Mouse (Mus musculus) testis, postnatal 10 days (tissue): ENCODE results near the gene R3hcc1l.
A peak's percentile ranks its signal among the peaks of the same experiment; 100 is the strongest.

ENCODE experiments used
- DNase-seq: peaks from one replicate; pipeline ENCODE4 v3.0.0; 2021; ENCODE audit warnings: low spot score

R3hcc1l gene

GRCm38 (mm10) chr19:42558701-42559100, 40.1 kb downstream of the R3hcc1l start:
- DNase-seq: no peak

DNA sequence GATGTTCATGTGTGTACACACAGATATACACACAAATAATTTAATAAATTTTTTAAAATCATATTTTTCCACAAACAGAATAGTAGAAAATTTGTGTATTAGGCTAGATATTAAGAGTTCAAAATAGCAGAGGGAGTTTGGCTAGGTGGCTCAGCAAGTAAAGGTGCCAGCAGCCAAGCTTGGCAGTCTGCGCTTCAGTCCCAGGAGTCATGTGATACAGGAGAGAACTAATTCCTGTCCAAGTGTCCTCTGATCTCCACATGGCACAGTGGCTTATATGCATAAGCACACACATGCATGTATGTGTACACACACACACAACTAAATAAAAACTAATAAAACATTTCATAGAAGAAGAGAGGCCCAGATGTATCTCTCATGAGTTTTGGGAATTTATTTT, 43.4 kb downstream of the R3hcc1l start:
- DNase-seq: no peak

GRCm38 (mm10) chr19:42562981-42563380, 44.4 kb downstream of the R3hcc1l start:
- DNase-seq: no peak

DNA sequence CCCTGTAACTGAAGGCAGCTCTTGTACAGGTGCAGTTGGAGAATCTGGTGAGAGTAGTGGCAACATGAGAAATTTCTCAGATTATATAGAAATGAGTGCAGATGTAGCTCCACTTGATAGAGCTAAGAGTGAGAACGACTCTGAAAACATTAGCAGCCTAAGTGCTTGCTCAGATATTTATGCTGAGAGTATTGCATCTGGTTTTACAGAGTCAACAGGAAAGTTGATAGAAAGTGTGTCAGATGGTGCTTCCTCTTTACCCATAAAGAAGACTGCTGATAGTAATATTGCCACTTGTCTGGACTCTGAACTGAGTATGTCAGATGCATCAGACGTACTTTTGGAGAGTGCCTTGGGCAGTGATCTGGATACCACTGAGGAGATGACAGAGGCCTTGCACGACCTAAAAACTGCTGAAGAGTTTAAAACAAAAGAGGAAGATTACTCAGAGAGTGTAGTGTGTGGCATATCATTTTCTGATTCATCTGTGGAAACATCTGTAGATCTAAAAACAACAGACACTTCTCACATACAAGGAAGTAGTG, 45.2 kb downstream of the R3hcc1l start:
- no peak for DNase-seq

GRCm38 (mm10) chr19:42566283-42567019, 47.9 kb downstream of the R3hcc1l start:
- DNase-seq: no peak

DNA sequence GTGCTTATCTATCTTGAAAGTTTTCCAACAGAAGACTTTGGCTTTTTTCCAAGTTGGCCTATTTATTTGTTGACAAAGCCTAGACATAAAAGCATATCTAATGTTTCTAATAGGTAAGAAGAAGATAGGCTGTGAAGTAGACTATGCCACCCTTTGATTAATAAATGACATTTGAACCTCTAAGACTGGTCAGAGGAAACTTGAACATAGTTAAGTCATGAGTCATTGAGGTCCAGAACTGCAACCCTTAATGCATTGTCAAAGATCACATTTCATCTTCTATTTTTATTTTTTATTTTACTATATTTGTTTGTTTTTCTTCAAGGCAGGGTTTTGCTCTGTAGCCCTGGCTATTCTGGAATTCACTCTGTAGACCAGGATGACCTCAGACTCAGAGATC, 48.5 kb downstream of the R3hcc1l start:
- DNase-seq: no peak

DNA sequence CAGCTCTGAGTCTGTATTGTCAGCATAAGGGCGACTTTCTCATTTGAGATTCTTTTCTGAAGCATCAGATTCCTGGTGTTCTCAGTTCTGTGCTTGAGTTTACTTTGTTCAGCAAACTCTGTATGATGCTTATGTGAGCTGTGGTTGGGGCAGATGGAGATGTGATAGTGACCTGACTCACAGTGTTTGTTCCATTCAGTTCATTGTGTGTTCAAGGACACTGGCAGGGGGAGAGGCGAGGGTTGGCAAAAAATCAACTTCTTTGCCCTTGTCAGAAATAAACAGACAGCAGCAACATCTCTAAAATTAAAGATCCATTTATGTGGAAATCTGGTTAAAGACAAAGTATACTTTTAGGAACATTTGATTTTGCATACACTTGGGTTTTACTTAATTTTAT, 50.5 kb downstream of the R3hcc1l start:
- no peak for DNase-seq

- no peak for DNase-seq
Measured at GRCm38 (mm10) chr19:42571291-42571690, 52.7 kb downstream of the R3hcc1l start.

DNA sequence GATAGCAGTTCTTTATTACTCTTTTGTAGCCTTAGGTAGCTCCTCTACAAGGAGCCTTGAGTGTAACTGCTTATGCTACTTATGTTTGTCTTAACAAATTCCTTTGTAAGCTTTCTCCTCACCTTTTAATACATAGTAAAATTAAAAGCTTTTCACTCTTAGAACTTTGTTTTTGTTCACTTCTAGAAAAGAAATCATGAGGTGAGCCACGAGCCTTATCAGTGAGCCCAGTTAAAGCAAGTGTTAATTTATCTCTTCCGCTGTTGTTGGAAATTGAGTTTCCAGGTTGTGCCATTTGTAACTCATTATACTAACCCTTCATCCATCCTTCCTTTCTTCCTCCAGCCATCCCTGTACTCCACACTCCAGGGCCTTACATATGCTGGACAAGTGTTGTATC, 56.8 kb downstream of the R3hcc1l start:
- DNase-seq: no peak

DNA sequence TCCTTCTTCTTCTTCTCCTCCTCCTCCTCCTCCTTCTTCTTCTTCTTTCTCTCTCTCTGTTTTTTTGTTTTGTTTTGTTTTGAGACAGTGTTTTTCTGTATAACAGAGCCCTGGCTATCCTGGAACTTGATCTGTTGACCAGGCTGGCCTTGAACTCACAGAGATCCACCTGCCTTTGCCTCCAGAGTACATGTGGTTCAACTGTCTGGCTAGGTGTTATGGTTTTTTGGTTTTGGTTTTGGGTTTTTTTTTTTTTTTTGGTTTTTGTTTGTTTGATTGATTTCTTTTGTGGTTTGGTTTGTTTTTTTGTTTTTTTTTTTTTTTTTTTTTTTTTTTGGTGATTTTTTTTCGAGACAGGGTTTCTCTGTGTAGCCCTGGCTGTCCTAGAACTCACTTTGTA, 58.3 kb downstream of the R3hcc1l start:
- no peak for DNase-seq

DNA sequence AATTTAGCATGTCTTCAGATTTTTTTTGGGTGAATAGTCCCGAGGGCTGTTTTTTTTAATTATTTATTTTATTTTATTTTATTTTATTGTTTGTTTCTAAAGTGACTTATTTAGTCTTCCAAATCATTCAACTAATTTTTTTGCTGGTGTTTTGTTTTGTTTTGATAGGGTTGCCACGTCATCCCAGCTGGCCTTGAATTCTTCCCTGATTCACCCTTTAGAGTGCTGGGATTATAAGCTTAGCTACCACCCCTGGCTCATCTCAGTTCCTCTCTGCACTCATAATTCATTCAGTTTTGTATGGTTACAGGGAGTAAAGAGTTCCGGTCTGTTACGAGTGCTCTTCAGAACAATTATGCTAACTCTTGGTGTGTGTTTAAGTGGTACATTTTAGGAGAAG, 60.1 kb downstream of the R3hcc1l start:
- no peak for DNase-seq

DNA sequence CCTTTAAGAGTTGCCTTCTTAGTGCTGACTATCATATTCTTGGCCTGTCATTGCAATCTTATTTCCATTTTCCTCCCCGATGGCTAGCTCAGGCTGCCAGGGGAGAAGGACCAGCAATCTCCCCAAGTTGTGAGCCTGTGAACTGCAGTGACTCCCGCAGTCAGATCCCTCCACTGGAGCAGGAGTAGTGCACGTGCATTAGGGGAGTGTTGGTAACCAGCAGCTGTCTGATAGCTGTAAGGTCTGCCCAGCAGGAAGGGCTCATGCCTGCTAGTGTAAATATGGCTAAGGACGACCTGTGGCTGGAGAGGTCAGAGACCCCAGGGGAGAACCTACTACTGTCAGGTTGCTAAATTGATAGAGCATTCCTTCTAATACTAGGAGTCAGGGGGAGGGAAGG, 62.1 kb downstream of the R3hcc1l start:
- DNase-seq: no peak

- DNase-seq: no peak
Measured at GRCm38 (mm10) chr19:42582811-42583370, 64.3 kb downstream of the R3hcc1l start.

DNA sequence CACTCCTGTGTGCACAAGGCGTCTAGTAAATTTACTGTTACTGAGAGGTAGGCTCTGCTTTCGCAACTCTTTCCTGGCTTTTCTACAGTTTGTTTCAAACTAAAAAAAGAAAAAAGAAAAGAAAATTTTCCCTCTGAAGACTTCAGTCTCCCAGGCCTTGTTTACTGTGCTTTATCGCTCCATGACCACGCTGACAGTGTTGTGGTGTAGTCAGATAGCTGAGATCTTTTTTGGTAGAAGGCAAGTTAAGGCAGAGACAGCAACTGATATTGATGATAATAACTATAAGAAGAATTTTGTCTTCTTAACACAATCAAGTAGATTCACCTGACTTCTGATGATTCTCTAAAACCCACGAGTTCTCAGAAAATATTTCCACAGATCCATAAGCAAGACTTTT, 65.1 kb downstream of the R3hcc1l start:
- DNase-seq: no peak

- no peak for DNase-seq
Measured at GRCm38 (mm10) chr19:42584188-42584587, 65.6 kb downstream of the R3hcc1l start.

DNA sequence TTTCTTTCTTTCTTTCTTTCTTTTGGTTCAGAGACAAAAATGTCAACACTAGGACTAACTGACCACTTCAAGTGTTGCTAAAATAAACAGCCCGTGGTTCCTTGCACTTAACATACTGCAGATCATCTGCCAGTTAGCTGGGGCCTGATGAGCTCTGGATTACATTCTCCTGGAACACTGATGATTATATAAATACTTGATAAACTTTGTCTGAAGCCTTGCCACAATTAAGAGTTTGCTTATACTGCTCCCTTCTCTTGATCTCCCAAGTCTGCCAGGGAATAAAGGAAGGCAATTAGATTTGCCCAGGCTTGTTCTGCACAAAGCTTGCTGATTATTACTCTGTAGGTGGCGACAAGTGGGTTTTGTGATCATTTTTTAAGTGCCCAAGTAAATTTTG, 69.1 kb downstream of the R3hcc1l start:
- DNase-seq: no peak

- DNase-seq: no peak
Measured at GRCm38 (mm10) chr19:42589246-42589645, 70.7 kb downstream of the R3hcc1l start.

GRCm38 (mm10) chr19:42591534-42591933, 73.0 kb downstream of the R3hcc1l start:
- DNase-seq: peak; percentile 33

GRCm38 (mm10) chr19:42593456-42593855, 74.9 kb downstream of the R3hcc1l start:
- no peak for DNase-seq

GRCm38 (mm10) chr19:42595066-42595465, 76.5 kb downstream of the R3hcc1l start:
- peak; percentile 34 for DNase-seq

DNA sequence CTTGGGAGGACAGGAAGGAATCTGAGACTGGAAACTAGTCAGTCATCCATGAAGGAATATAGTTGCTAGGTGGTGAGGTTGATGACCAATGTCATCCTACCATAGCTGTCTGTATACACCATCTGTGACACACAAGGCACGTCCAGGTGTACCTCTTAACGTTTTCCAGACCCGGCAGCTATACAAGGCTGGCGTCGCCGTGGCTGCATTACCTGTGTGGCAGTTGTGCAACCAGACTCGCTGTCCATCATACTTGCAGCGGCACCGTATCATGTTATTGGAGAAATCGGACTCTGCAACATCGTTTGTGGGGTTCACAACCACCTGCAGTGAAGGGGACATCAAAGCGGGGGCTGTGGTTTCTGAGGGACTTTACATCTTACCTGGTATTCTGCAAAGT, 78.7 kb downstream of the R3hcc1l start:
- DNase-seq: peak; percentile 38

DNA sequence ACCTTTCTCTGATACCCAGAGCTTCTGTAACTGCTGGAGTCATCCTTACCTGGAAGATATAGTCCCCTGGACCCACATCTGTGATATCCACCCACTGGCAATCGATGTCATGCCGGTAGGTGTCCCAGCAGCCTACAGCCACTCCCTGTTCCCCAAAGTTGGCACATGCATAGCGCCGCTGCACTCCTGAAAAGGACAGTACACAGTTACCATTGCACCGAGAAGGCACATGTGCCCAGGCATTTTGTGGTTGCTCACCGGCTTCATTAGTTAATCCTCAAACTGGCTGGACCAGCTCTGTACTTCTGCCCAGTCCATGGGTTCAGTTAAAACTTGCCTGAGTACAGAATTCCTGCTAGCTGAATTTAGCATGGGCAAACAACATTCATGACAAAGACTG, 79.3 kb downstream of the R3hcc1l start:
- peak; percentile 33 for DNase-seq

- peak; percentile 35 for DNase-seq
Measured at GRCm38 (mm10) chr19:42599891-42600290, 81.3 kb downstream of the R3hcc1l start.

DNA sequence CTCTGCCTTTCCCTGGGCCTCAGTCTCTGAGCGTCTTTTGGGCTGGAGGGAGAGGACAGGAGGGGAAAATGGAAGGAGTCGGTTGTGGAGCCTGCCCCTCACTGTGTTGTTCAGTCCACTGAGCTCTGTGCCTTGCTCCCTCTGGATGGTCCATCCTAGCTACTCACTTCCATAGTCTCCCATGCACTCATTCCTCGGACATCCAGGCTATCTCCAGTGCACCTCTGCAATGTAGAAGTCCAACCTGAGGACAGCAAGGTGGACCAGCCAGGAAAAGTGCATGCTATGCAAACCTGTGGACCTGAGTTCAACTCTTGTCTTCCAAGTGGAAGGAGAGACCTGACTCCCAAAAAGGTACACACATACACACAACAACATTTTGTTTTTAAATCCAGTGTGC, 82.0 kb downstream of the R3hcc1l start:
- no peak for DNase-seq
